Mouse (Mus musculus): Measurements from ENCODE around the gene B3galt1. TPM values are rescaled to one million over a fixed set of nuclear protein-coding genes. Genes with fewer than 3 reads are reported as not detected.

The B3galt1 gene
- under 1 TPM; 0.05 to 0.68 TPM for polyA plus RNA-seq (2012; fragmentation: generic; extraction: Trizol)

GRCm38 (mm10) chr2:67565480-67566331, at the start of gene B3galt1:
Gene B3galt1 (plus strand): TSS chr2:67565871.

Other genes starting within 250 kb of the B3galt1 start
- not detected for gene Gm21830, start 152.1 kb upstream of the B3galt1 start, polyA plus RNA-seq (2012; fragmentation: generic; extraction: Trizol)
- gene Gm26727, start 132.7 kb upstream of the B3galt1 start, polyA plus RNA-seq (2012; fragmentation: generic; extraction: Trizol): not detected
- gene Xirp2, start 119.9 kb upstream of the B3galt1 start, polyA plus RNA-seq (2012; fragmentation: generic; extraction: Trizol): not detected